Mouse (Mus musculus) gastrocnemius, adult 2 months (tissue): ENCODE measurements around the gene Cytl1. TPM values are rescaled to one million over a fixed set of nuclear protein-coding genes. Genes with fewer than 3 reads are reported as not detected.

ENCODE experiments used
- DNase-seq: peaks from one replicate; pipeline ENCODE4 v3.0.0; 2022
- H3K27ac ChIP-seq: fragments of 200-600 bp; 2 replicates; pipeline ENCODE4 v1.8.1; 2022; ENCODE audit warnings: mild to moderate bottlenecking
- H3K4me3 ChIP-seq: fragments of 200-600 bp; 2 replicates; pipeline ENCODE4 v1.8.1; 2022; ENCODE audit warnings: mild to moderate bottlenecking, moderate library complexity
- CTCF ChIP-seq: fragments of 200-600 bp; IDR thresholded peaks from 2 replicates; pipeline ENCODE4 v1.8.1; 2022; ENCODE audit warnings: antibody characterized with exemption, mild to moderate bottlenecking, moderate library complexity
- intact Hi-C: fragments of 180-260 bp; cut with DNase I; formaldehyde crosslinking; loops from one replicate; pipeline ENCODE4 v1.15.1; 2025
- long read RNA-seq, 2 experiments: library from polyadenylated mRNA; stranded (forward); transcript quantifications; one replicate each; pipeline ENCODE4 v2.0.0; 2021
- total RNA-seq, 2 experiments: library from RNA; stranded (reverse); gene quantifications; 2 replicates each; pipeline ENCODE4 v1.2.3; 2021

Gene Cytl1
- 1 to 10 TPM; 3.0 to 3.9 TPM for total RNA-seq
- long read RNA-seq, experiment 1, partial matches to known transcripts = 0 of 1 reads
- long read RNA-seq, experiment 1, other reads (novel, unspliced or antisense) = 1 of 1 reads
- long read RNA-seq, experiment 2, partial matches to known transcripts = 0 of 2 reads
- long read RNA-seq, experiment 2, other reads (novel, unspliced or antisense) = 0 of 2 reads

DNA sequence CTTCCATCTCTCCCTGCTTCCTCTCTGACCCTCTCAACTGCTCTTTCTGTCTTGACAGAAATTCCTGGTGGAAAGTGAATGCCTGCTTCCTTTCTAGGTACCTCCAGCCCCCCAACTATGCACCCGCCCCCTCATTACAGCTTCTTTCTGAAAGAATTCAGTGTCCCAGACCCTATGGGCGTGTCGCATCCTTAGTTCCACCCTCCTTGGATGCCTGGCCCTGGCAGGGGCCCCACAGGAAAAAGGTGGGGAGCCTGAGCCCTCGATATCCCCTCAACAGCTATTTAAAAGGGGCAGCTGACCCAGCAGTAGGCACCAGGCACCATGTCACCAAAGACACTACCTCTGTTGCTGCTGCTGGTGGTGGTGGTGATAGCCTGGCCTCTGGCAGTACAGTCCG lies at the start of gene Cytl1:
Gene Cytl1 (plus strand): TSS at position 296 of the 400 bp plus-strand sequence.
- no peak for TF ChIP-seq CTCF
- no peak within 1 kb of the TSS for H3K27ac ChIP-seq
- H3K4me3 ChIP-seq = no peak within 1 kb of the TSS
- intact Hi-C loops = no loop called here
- no peak for DNase-seq

GRCm38 (mm10) chr5:37692759-37693158 lies 42.6 kb upstream of the Cytl1 start:
- no peak for TF ChIP-seq CTCF
- DNase-seq = no peak
- intact Hi-C loops = no loop called here
- H3K27ac ChIP-seq = no peak overlapping the region
- H3K4me3 ChIP-seq = no peak overlapping the region

- intact Hi-C loops = no loop called here
- Histone ChIP-seq H3K27ac (no peak overlapping the region), H3K4me3 (no peak overlapping the region)
- no peak for DNase-seq
- no peak for TF ChIP-seq CTCF
Observed at GRCm38 (mm10) chr5:37695773-37696172, 39.5 kb upstream of the Cytl1 start.

- no peak for TF ChIP-seq CTCF
- intact Hi-C loops = no loop called here
- DNase-seq = no peak
- no peak overlapping the region for H3K27ac ChIP-seq
- no peak overlapping the region for H3K4me3 ChIP-seq
Observed at GRCm38 (mm10) chr5:37697286-37697685, 38.0 kb upstream of the Cytl1 start.

GRCm38 (mm10) chr5:37699757-37700156 lies 35.6 kb upstream of the Cytl1 start:
- intact Hi-C loops = no loop called here
- peak; percentile 37 for DNase-seq

GRCm38 (mm10) chr5:37704962-37705361 lies 30.4 kb upstream of the Cytl1 start:
- H3K27ac ChIP-seq = no peak overlapping the region
- DNase-seq = no peak
- intact Hi-C loops = no loop called here
- H3K4me3 ChIP-seq = no peak overlapping the region
- no peak for TF ChIP-seq CTCF

More at GRCm38 (mm10) chr5:37699757-37700156, 35.6 kb upstream of the Cytl1 start:
- Histone ChIP-seq H3K27ac (no peak overlapping the region), H3K4me3 (no peak overlapping the region)
- TF ChIP-seq CTCF = no peak

DNA sequence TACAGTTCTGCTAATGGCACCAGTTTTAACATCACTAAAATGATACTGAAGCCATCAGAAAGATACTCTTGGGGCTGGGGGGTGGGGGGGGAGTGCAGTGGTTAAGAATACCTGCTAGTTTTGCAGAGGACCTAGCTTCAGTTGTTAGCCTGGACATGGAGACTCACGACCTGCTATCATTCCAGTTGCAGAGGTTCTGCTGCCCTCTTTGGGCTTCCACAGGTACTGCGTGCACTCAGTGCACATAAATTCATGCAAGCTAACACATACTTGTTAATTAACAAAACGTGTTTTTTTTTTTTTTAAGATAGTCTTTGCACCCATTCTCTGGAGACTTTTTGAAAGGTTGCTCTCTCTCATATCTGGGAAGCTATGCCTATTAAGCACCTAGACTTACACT lies 27.2 kb upstream of the Cytl1 start:
- DNase-seq = no peak
- no peak overlapping the region for H3K4me3 ChIP-seq
- peak; percentile 13 for TF ChIP-seq CTCF
- H3K27ac ChIP-seq = no peak overlapping the region
- intact Hi-C loops = no loop called here

- H3K4me3 ChIP-seq = no peak overlapping the region
- H3K27ac ChIP-seq = no peak overlapping the region
- no peak for TF ChIP-seq CTCF
- intact Hi-C loops = no loop called here
- DNase-seq = no peak
Observed at GRCm38 (mm10) chr5:37709257-37709904, 25.9 kb upstream of the Cytl1 start.

GRCm38 (mm10) chr5:37716505-37717372 lies 18.6 kb upstream of the Cytl1 start, which contains the start of gene Stk32b:
Gene Stk32b, minus strand, starts transcription at chr5:37717171.
- peak within 1 kb of the TSS; percentile 55 for H3K4me3 ChIP-seq
- no peak within 1 kb of the TSS for H3K27ac ChIP-seq
- intact Hi-C loops = loop anchor here (10.0 kb wide), 1 partner anchor 422 kb away; no protein-coding TSS in a partner anchor
- peak; percentile 31 for DNase-seq
- TF ChIP-seq CTCF = no peak

DNA sequence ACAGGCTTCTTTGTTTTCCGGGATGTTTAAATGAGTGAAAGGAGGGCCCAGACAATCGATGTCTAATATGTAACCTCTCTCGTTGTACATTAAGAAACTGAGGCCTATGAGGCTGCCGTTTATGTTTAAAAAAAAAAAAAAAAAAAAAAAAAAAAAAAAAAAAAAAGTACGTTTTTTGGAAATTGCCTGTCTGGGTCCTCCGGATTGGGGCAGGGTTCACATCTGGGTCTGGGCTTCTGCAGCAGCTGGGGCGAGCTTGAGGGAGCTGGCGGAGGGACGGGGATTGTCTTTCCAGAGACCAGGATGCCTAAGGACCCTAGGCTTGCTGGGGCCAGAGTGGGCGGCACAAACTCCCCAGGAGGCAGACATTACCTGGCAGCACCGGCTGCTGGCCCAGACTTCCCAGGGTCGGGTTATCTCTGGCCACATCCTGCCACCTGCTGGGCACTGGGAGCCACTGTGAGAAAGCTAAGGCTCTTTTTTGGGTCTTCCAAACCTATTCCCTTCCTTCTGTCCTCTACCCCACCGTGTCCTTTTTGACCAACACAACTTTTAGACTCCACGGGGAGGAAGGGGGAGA lies 17.8 kb upstream of the Cytl1 start:
- H3K4me3 ChIP-seq = peak overlapping the region; percentile 55
- peak; percentile 50 for DNase-seq
- intact Hi-C loops = loop anchor here (10.0 kb wide), 1 partner anchor 423 kb away; no protein-coding TSS in a partner anchor
- H3K27ac ChIP-seq = no peak overlapping the region
- TF ChIP-seq CTCF = peak; percentile 59

GRCm38 (mm10) chr5:37720670-37721069 lies 14.6 kb upstream of the Cytl1 start:
- intact Hi-C loops = no loop called here
- Histone ChIP-seq H3K4me3 (no peak overlapping the region), H3K27ac (no peak overlapping the region)
- no peak for DNase-seq
- no peak for TF ChIP-seq CTCF

DNA sequence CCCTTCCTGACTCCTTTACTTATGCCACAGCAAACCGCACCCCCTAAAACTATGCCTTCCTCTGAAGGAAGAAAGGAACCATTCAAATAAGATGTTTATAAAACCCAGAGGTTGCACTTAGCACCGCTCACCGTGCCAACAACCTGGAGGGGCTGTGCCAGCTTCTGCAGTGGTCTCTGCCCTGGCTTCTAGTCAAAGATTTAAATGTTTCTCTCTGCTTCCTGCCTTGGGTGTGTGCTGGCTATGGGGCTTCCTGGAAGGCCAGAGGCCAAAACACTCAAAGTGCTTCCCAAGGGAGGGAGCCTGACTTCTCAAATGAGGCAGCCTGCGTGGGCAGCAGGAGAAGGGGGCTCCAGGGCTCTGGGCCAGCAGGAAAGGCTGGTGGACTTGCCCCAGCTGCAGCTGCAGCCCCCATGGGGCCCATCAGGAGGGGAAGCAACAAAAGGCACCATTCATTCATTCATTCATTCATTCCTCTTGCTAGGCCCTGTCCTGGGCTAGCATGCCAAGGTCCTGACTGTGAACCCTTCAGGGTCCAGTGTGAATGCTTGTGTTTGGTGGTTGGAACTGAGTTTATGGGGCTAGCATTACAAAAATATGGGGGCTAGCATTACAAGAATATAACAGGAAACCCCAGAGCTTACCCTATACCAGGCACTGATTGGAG lies 10.0 kb upstream of the Cytl1 start:
- no peak overlapping the region for H3K4me3 ChIP-seq
- intact Hi-C loops = no loop called here
- no peak overlapping the region for H3K27ac ChIP-seq
- no peak for TF ChIP-seq CTCF
- no peak for DNase-seq
